Mouse (Mus musculus) limb, embryonic 14.5 days (tissue): ENCODE results near the gene Vil1. TPM values are rescaled to one million over a fixed set of nuclear protein-coding genes. Genes with fewer than 3 reads are reported as not detected.

Source experiments
- ATAC-seq: fragments of 200-750 bp; cut with Nextera tagmentation; 2 replicates; pipeline ENCODE4 v1.8.0; 2017; ENCODE audit warnings: low read depth, moderate number of reproducible peaks, moderate TSS enrichment; ENCODE audit not compliant: low FRiP score
- DNase-seq: peaks from one replicate; pipeline ENCODE4 v3.0.0-alpha.2; 2015; ENCODE audit warnings: low spot score
- H3K27ac ChIP-seq: fragments of 300-500 bp; sonication (generic); replicated peaks from 2 replicates; pipeline ENCODE4 v1.5.1; 2014; ENCODE audit warnings: low read depth, mild to moderate bottlenecking, low read length, moderate library complexity, mixed read lengths
- H3K27me3 ChIP-seq: fragments of 300-500 bp; sonication (generic); 2 replicates; pipeline ENCODE4 v1.6.1; 2014; ENCODE audit warnings: low read length, mixed read lengths; ENCODE audit not compliant: control insufficient read depth, insufficient read depth
- H3K36me3 ChIP-seq: fragments of 300-500 bp; sonication (generic); 2 replicates; pipeline ENCODE4 v1.6.1; 2014; ENCODE audit warnings: mild to moderate bottlenecking, low read length, moderate library complexity, mixed read lengths; ENCODE audit not compliant: control insufficient read depth, insufficient read depth
- H3K4me1 ChIP-seq: fragments of 300-500 bp; sonication (generic); 2 replicates; pipeline ENCODE4 v1.6.1; 2014; ENCODE audit warnings: antibody characterized with exemption, low read length, mixed read lengths; ENCODE audit not compliant: control insufficient read depth, insufficient read depth
- H3K4me2 ChIP-seq: fragments of 300-500 bp; sonication (generic); replicated peaks from 2 replicates; pipeline ENCODE4 v1.6.1; 2014; ENCODE audit warnings: low read depth, mild to moderate bottlenecking, low read length, moderate library complexity; ENCODE audit not compliant: severe bottlenecking
- H3K4me3 ChIP-seq: fragments of 300-500 bp; sonication (generic); replicated peaks from 2 replicates; pipeline ENCODE4 v1.5.1; 2014; ENCODE audit warnings: low read length
- H3K9ac ChIP-seq: fragments of 300-500 bp; sonication (generic); 2 replicates; pipeline ENCODE4 v1.6.1; 2014; ENCODE audit warnings: mild to moderate bottlenecking, low read depth, low read length, moderate library complexity; ENCODE audit not compliant: severe bottlenecking
- H3K9me3 ChIP-seq: fragments of 300-500 bp; sonication (generic); 2 replicates; pipeline ENCODE4 v1.6.1; 2016; ENCODE audit warnings: low read length; ENCODE audit not compliant: control insufficient read depth
- POLR2A ChIP-seq: fragments of 200-500 bp; IDR thresholded peaks from 2 replicates; pipeline ENCODE4 v1.8.0; 2012; ENCODE audit warnings: inconsistent platforms, mild to moderate bottlenecking, moderate library complexity, borderline replicate concordance; ENCODE audit not compliant: insufficient read depth, insufficient read length; ENCODE audit errors: extremely low read depth
- WGBS: fragments of 180-500 bp; shearing (Covaris S2); extraction: QIAGEN DNeasy Blood & Tissue Kit; methylation state at CpG from one replicate; pipeline ENCODE4 v1.1.7; 2014; 5-methylcytosine and 5-hydroxymethylcytosine counted together
- polyA plus RNA-seq, 2 experiments: library from polyadenylated mRNA; depleted of rRNA in 1 of 2; stranded (reverse) in 1 of 2; unstranded in 1 of 2; fragments of >200 nt; fragmentation: Nextera tagmentation in 1 of 2; extraction: Ambion mirVana in 1 of 2; gene quantifications; 2 replicates each; pipeline versions ENCODE4 v1.2.1 to v1.2.3; 2012 to 2014

Vil1 gene
- polyA plus RNA-seq, 2 experiments = 0.10 to 0.14 TPM

GRCm38 (mm10) chr1:74384525-74384924 is 24.7 kb upstream of the Vil1 start:
- Histone ChIP-seq H3K9ac (no peak overlapping the region), H3K4me1 (peaks cover 8% of the 10 kb centered on the region), H3K27me3 (no peaks in the 10 kb centered on the region), H3K4me2 (no peak overlapping the region), H3K27ac (no peak overlapping the region), H3K4me3 (no peak overlapping the region), H3K36me3 (no peaks in the 10 kb centered on the region), H3K9me3 (no peaks in the 10 kb centered on the region)
- 85% methylated on average over 8 of the region's 8 CpGs for WGBS
- TF ChIP-seq POLR2A = no peak
- DNase-seq = no peak
- no peak for ATAC-seq

- 93% methylated on average over 10 of the region's 10 CpGs for WGBS
- H3K9me3 ChIP-seq = no peaks in the 10 kb centered on the region
Observed at GRCm38 (mm10) chr1:74385064-74385463, 24.1 kb upstream of the Vil1 start.

GRCm38 (mm10) chr1:74385531-74385930 is 23.6 kb upstream of the Vil1 start:
- Histone ChIP-seq H3K36me3 (no peaks in the 10 kb centered on the region), H3K4me2 (no peak overlapping the region), H3K4me3 (no peak overlapping the region), H3K9me3 (no peaks in the 10 kb centered on the region), H3K9ac (no peak overlapping the region), H3K27me3 (no peaks in the 10 kb centered on the region), H3K27ac (no peak overlapping the region), H3K4me1 (peaks cover 9% of the 10 kb centered on the region)
- 89% methylated on average over 8 of the region's 8 CpGs for WGBS
- ATAC-seq (no peak), DNase-seq (no peak)
- TF ChIP-seq POLR2A = no peak

More at GRCm38 (mm10) chr1:74385064-74385463, 24.1 kb upstream of the Vil1 start:
- Histone ChIP-seq H3K9ac (no peak overlapping the region), H3K4me3 (no peak overlapping the region), H3K4me1 (peaks cover 8% of the 10 kb centered on the region), H3K27ac (no peak overlapping the region), H3K4me2 (no peak overlapping the region), H3K27me3 (no peaks in the 10 kb centered on the region), H3K36me3 (no peaks in the 10 kb centered on the region)
- no peak for DNase-seq
- ATAC-seq = no peak
- no peak for TF ChIP-seq POLR2A

GRCm38 (mm10) chr1:74386363-74386713 is 22.8 kb upstream of the Vil1 start:
- 44% methylated on average over 7 of the region's 10 CpGs for WGBS

GRCm38 (mm10) chr1:74386714-74387385 is 22.3 kb upstream of the Vil1 start:
- Histone ChIP-seq H3K4me2 (peak overlapping the region; percentile 66), H3K9me3 (no peaks in the 10 kb centered on the region), H3K27me3 (no peaks in the 10 kb centered on the region), H3K36me3 (no peaks in the 10 kb centered on the region), H3K27ac (peak overlapping the region; percentile 98), H3K4me3 (peak overlapping the region; percentile 51), H3K4me1 (peaks cover 12% of the 10 kb centered on the region), H3K9ac (peak overlapping the region; percentile 62)
- WGBS = under 1% methylated on average over 26 of the region's 26 CpGs
- ATAC-seq = peak; percentile 89
- 0 out of 2 replicates have a peak, but pooled peaks have one; percentile 45 for TF ChIP-seq POLR2A
- peak; percentile 98 for DNase-seq

More at GRCm38 (mm10) chr1:74386363-74386713, 22.8 kb upstream of the Vil1 start:
- peak overlapping the region; percentile 62 for H3K9ac ChIP-seq
- peak overlapping the region; percentile 66 for H3K4me2 ChIP-seq
- TF ChIP-seq POLR2A = no peak
- H3K27ac ChIP-seq = peak overlapping the region; percentile 98
- H3K4me3 ChIP-seq = peak overlapping the region; percentile 51
- DNase-seq (no peak), ATAC-seq (no peak)
- no peaks in the 10 kb centered on the region for H3K27me3 ChIP-seq
- H3K4me1 ChIP-seq = peaks cover 12% of the 10 kb centered on the region
- H3K36me3 ChIP-seq = no peaks in the 10 kb centered on the region
- H3K9me3 ChIP-seq = no peaks in the 10 kb centered on the region
